Mouse (Mus musculus) heart, postnatal 10 days (tissue): ENCODE results near the gene Hist1h3f. TPM values are rescaled to one million over a fixed set of nuclear protein-coding genes. Genes with fewer than 3 reads are reported as not detected.
A peak's percentile ranks its signal among the peaks of the same experiment; 100 is the strongest.
"Not testable (repeated sequence)": the region's sequence is repeated elsewhere in the genome, so short reads cannot be mapped to it uniquely, and the experiment has no call there.

Experiments
- DNase-seq, 2 experiments: peaks; one replicate each; pipeline ENCODE4 v3.0.0; 2021
- intact Hi-C: fragments of 180-260 bp; cut with DNase I; formaldehyde crosslinking; loops from one replicate; pipeline ENCODE4 v1.15.1; 2025
- total RNA-seq, 2 experiments: library from RNA; stranded (reverse); gene quantifications; 2 replicates each; pipeline ENCODE4 v1.2.3; 2021

The Hist1h3f gene
- total RNA-seq, 2 experiments from 2014 or later: 52.6 to 63.4 TPM

DNA sequence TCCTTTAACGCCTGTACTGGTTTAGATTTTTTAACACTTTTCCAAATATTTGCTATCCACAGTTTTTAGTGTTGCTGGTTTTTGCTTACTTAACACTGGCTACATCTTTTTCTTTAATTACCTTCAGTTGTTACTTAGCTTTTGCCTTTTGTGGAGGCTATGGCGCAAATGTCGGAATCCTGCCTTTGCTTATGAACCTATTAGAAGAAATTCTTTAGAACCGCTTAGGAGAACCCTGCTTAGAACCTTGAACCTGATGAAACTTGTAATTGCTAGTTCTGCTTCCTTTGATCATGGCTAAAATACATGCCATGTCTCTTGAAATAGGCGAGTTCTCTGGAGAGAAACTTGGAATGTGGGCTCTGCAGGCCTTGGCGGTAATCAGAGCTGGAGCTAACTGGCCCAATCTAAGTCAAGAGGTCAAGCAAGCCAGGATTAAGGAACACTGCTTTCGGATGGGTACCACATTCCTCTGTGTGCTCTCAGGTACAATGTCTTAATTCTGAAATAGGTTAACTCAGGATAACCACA lies 32.6 kb downstream of the Hist1h3f start:
- intact Hi-C loops: no loop called here
- no peak for DNase-seq

DNA sequence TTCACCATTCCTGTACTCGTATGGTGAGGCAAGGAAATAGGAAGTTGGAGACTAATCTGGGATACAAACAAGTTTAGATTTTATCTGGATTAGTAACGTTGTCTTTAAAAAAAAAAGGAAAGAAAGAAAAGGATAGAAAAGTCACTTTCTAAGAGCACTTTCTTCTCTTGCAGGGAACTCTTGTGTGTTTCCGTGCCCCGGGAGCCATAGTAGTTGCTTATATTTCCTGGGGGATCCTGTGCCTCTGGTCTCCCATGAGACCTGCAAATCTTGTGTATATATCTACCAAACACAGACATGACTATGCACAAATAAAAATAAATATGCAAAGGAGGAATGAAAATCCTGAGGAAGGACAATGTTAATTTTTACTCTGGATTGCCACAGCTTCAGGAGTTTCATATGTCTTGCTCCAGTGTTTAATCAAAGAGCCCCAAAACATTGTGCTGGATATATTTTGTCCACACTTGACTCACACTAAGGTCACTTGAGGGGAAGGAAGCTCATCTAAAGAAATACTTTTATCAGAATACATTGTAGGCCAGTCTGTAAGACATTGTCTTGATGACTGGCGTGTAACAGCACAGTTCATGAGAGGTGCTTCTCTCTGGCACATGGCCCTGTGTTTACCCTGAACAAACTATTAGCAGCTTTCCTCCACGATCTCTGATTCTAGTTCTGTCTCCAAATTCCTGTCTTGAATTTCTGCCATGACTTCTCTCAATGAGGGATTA lies 33.2 kb downstream of the Hist1h3f start:
- DNase-seq: no peak
- intact Hi-C loops: no loop called here

DNA sequence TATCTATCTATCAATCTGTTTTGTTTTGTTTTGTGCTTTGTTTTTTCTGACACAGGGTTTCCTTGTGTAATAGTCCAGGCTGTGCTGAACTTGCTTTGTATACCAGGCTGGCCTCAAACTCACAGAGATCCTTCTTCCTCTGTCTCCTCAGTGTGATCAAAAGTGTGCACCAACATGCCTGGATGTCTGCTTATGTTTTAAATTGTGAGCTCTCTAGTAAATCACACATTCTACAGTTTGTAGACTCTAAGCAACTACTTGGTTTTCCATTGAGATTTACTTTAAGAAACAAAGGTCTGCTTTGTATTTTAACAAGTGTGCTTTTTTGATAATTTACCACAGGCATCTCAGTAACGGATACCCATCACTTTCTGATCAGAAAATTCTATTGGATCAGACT lies 34.0 kb downstream of the Hist1h3f start:
- no peak for DNase-seq
- intact Hi-C loops: no loop called here

DNA sequence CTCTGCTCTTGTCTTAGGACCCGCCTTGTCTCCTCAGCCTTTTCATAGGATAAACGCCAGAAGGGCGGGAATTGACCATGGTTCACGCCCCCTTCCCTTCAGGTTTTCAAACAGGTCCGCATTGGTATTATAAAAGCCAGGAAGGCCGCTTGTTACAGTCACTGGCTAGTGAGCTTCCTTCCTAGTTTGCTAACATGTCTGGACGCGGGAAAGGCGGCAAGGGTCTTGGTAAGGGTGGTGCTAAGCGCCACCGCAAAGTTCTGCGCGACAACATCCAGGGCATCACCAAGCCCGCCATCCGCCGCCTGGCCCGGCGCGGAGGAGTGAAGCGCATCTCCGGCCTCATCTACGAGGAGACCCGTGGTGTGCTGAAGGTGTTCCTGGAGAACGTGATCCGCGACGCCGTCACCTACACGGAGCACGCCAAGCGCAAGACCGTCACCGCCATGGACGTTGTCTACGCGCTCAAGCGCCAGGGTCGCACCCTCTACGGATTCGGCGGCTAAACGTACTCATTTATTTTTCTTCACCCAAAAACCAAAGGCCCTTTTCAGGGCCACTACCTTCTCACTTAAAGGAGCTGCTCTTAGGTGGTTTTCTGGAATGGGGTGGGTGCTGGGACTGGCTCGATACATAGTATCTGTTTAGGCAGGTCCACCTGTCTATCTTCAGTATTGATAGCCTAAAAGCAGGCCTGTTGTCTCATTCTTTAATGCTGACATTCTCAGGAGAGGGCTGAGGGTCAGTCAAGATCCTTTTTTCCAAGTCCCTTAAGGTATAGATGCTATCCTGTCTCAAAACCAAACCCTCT lies 37.8 kb downstream of the Hist1h3f start, which contains the start of gene Hist1h4d:
TSS of gene Hist1h4d (plus strand) at position 191 of the 811 bp plus-strand sequence.
- DNase-seq: peak; percentile 98 to 99
- intact Hi-C loops: loop anchor here (5.0 kb wide), 3 partner anchors 49 to 1539 kb away; partner anchors contain the start of genes Hist1h2af, Hist1h2ag, Hist1h2bj and Hist1h4h

DNA sequence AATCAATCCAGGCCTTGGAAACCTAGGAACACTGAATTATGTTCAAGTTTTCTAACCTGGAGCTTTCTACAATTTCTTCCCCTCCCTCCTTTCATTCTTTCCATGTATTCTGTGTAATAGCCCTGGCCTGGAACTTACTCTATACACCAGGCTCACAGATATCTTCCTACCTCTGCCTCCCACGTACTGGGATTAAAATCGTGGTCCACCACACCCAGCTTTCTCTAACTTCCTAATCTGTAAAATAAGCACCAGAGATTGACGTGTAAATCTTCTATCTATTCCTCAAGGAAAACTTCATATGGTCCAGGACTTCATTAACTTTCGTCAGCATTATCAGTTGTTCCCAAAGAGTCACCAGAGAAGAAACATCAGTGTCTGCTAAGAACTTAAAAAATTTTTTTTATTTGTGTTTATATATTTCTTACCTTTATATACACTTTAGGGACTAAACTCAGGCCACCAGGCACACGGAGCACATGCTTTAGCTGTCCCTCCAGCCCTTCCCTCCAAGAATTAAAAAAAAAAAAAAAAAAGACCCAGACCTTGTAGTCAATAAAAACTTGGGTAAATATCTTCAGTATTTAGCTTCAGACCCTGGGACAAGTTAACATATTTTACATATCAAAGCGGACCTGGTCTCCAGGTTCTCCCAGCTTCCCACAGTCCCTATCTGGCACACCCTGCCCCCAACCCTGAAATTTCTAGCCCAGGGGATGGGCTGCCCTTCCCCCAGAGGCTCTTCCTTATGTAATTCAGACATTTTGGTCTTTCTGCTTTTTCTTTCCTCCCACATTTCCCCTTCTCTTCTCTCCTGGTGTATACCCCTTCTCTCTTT lies 38.6 kb downstream of the Hist1h3f start:
- intact Hi-C loops: loop anchor here (5.0 kb wide), 3 partner anchors 50 to 1540 kb away; partner anchors contain the start of genes Hist1h2af, Hist1h2ag, Hist1h2bj and Hist1h4h
- no peak for DNase-seq

DNA sequence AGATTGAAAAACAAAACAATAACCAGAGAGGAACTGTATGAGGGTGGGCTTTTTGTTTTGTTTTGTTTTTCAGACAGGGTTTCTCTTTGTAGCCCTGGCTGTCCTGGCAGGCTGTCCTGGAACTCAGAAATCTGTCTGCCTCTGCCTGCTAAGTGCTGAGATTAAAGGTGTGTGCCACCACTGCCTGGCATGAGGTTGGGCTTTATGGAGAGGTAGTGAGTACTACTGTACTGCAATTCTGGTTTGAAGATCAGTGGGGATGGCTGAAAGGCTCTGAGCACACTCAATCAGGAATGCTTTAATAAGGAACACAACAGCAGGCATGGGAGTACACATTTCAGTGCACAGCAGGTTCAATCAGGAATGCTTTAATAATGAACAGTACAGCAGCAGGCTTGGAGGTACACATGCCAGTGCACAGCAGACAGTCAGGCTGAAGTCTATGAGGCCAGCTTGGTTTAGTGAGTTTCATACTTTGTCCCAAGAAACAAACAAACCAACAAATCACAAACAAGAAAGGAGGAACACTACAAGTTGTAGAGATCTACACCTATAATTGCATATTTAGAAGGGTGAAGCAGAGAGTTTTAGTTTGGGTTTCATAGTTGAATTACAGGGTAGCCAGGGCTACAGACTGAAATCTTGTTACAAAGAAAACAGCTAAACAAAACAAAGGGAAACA lies 39.7 kb downstream of the Hist1h3f start:
- intact Hi-C loops: loop anchor here (5.0 kb wide), 3 partner anchors 51 to 1541 kb away; partner anchors contain the start of genes Hist1h2af, Hist1h2ag, Hist1h2bj and Hist1h4h
- no peak for DNase-seq

DNA sequence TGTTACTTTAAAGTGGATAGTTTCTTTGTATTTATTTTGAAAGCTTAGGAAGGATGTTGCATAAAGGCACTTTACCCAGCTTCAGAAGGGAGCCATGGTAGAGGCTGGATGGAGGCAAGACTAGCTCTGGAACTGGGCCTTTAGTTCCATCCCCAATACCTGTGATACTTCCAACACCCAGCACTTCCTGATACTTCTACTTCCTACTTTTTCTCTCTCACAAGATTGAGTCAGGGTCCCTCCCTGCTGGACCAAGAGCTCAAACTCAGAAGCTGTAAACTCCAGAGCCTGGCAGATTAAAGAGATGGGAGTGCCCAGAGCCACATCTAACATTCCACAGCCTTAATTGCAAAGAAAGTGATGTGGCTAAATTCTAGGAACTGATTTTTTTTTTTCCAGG lies 40.5 kb downstream of the Hist1h3f start:
- intact Hi-C loops: loop anchor here (5.0 kb wide), 3 partner anchors 52 to 1542 kb away; partner anchors contain the start of genes Hist1h2af, Hist1h2ag, Hist1h2bj and Hist1h4h
- DNase-seq: no peak

DNA sequence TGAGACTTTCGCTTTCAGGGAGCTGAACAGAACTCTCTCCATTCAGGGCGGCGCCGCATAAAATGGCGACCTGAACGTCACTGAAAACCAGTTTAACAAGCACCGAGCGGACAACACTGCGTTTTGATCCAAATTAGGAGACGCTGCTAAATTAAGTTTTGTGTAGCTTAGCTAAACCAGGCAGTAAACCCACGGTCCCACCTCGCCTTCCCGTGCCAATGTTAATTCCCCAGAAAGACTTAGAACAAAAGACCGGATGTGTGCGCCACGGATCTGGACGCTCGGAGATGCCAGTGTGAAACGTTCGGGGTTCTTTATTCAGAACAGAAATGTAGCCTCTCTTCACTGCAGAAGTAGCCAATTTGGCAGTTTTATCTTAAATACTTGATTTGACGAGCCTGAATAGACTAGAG lies 41.2 kb downstream of the Hist1h3f start:
- peak; percentile 81 to 87 for DNase-seq
- intact Hi-C loops: loop anchor here (5.0 kb wide), 3 partner anchors 37 to 112 kb away; partner anchors contain the start of genes Hist1h1e, Hist1h1t, Hist1h2ac and Hist1h2bc

DNA sequence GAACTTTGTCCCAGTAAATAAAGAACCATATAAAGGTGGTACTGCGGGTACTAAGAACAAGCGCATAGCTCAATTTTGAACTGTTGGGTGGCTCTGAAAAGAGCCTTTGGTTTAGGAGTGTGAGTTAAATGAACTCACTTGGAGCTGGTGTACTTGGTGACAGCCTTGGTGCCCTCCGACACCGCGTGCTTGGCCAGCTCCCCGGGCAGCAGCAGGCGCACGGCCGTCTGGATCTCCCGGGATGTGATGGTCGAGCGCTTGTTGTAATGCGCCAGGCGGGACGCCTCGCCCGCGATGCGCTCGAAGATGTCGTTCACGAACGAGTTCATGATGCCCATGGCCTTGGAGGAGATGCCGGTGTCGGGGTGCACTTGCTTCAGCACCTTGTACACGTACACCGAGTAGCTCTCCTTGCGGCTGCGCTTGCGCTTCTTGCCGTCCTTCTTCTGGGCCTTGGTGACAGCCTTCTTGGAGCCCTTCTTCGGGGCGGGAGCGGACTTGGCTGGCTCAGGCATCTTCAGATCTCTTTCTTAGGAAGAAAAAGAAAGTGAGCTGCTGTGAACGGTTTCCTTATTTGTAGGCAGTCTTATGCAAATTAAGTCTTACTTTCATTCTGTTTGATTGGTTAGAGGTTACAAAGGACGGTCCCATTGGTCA lies 41.7 kb downstream of the Hist1h3f start:
- peak; percentile 82 to 85 for DNase-seq
- intact Hi-C loops: loop anchor here (5.0 kb wide), 3 partner anchors 37 to 112 kb away; partner anchors contain the start of genes Hist1h1e, Hist1h1t, Hist1h2ac and Hist1h2bc

DNA sequence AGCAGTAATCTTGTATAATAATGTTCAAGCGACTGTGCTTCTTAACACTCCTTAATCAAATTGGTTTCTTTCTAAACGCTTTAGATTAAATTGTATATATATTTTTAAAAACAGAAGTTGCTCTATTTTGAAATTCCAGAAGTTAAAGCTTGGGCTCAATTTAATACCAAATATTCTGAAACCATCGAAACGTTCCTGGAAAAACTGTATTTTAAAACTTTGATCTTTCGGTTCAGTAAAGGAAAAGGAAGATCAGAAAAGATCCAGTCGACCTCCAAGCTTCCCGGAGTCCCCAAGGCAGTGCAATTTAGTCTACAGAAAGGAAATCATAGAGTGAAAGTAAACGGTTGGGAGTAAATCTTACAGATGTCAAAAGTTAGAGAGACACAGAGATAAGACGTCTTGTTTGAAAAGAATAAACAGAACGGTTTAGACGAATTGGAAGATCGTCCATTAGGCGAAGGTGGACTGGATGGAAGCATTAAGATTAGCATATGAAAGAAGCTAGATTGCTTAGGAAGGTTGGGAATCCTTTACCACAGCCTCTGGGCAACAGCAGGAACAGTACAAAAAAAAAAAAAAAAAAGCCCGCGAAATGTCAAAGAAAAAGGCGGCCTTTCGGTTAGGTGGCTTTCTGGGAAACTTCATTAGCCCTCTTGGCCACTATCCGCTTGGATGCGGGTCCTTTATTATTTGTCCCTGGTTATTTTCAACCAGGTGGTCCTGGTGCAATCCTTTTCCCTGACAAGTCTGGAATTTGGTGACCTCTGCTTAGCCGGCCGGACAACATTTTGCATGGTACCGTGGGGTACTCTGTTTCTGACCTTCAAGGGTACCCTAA lies 42.5 kb downstream of the Hist1h3f start:
- intact Hi-C loops: loop anchor here (5.0 kb wide), 3 partner anchors 36 to 111 kb away; partner anchors contain the start of genes Hist1h1e, Hist1h1t, Hist1h2ac and Hist1h2bc
- no peak for DNase-seq

DNA sequence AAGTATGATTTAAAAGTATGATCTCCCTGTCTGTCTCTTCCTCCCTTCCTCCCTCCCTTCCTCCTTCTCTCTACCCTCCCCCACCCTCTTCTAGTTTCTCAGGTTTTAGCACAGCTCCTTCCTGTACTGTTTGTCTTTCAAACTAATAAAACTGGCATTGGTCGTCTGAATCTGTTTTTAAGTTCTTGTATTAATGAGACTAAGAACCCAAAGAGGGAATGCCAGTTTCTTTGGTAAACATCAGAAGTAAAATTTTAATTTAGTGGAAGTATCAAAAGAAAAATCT lies 43.0 kb downstream of the Hist1h3f start:
- no peak for DNase-seq
- intact Hi-C loops: loop anchor here (5.0 kb wide), 3 partner anchors 35 to 110 kb away; partner anchors contain the start of genes Hist1h1e, Hist1h1t, Hist1h2ac and Hist1h2bc

DNA sequence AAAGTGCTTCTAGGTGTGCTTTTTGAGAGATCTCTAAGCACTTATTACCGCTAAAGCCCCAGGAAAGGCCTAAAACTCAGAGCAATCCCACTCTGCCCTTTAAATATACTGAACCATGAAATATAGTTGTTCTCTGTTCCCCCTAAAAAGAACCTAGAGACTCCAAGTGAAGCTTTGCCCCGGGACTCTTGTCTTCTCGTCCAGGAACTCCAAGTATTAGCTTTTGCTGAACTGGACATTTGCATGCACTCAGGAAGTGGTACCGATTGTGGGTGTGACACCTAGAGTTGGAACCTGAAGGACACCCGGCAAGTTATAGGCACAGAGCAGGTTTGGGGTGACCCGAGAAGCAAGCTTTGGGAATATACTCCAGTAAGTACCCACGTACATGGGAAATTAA lies 47.4 kb downstream of the Hist1h3f start:
- DNase-seq: no peak
- intact Hi-C loops: loop anchor here (10.0 kb wide), 1 partner anchor 226 kb away; the partner anchor contains the start of gene Zfp322a

DNA sequence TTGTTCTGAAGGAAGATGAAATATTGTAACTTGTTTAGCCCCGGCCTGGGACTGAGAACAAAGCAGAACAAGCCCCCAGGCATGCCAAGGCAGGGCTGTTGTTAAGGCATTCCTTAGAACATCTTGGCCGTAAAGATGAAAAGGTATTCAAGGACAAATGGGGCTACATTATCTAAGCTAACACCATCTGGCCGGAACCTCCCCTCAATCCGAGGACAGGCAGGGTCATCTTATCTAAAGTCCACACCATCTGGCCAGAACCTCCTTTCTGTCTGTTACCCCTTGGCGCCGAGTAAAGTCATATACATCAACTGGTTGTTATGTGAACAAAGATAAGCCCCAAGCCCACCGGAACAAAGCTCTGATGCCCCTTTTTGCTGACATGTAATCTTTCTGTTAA lies 48.0 kb downstream of the Hist1h3f start:
- not testable (repeated sequence) for DNase-seq
- intact Hi-C loops: loop anchor here (10.0 kb wide), 1 partner anchor 227 kb away; the partner anchor contains the start of gene Zfp322a

DNA sequence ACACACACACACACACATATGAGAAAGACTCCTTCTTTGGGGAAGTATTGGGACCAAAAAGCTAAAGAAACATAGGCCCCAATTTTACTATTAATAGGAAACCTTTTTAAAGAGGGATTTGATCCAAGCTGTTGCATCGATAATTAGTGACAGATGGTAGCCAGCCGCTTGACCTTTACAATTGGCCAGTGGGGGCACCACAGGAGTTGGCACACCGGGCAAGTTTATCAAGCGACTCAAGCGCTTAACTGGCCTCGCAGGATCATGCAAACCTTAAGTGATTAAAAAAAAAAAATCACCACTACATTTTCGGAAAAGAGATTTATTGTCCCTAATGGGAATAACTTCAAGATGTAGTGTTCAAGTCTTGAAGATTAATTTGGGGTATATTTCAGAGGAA lies 48.8 kb downstream of the Hist1h3f start:
- DNase-seq: no peak
- intact Hi-C loops: loop anchor here (10.0 kb wide), 1 partner anchor 228 kb away; the partner anchor contains the start of gene Zfp322a

DNA sequence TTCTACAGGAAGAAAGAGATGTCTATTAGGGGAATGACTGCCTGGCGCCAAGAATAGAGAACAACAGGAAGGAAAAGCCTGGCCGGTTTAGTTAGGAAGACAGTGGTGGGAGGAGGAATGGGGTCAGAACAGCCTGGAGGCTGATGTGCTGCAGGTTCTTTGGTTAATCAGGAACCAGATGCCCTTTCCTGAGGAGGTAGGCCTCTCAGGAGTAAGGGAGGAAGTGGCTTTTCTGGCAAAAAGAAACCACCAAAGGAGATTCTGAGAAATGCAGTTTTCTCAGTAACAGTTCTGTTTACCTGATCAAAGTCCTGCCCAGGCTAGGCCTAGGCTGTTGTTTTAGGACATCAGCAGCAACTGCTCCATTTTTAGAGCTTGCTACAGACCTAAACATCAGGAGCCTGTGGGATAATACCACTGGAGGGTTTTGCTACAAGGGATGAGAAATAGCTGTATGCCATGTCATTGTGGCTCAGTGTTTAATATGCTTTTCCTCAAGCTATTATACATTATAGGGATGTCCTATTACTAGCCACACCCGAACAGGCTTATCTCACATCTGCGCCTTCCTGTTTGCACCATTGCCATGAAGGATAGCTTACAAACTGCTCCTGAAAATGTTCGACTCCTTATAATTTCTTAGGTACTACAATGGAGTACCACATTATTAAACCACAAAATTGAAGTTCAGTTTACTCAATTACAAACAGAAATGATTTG lies 49.4 kb downstream of the Hist1h3f start:
- no peak for DNase-seq

More for the DNA sequence above, 49.4 kb downstream of the Hist1h3f start:
- intact Hi-C loops: loop anchor here (10.0 kb wide), 1 partner anchor 228 kb away; the partner anchor contains the start of gene Zfp322a
